Mouse (Mus musculus): ENCODE data around the gene Gm20388. TPM values are rescaled to one million over a fixed set of nuclear protein-coding genes. Genes with fewer than 3 reads are reported as not detected.

Gm20388 gene
- polyA plus RNA-seq, 1 experiment: 45.1 TPM

DNA sequence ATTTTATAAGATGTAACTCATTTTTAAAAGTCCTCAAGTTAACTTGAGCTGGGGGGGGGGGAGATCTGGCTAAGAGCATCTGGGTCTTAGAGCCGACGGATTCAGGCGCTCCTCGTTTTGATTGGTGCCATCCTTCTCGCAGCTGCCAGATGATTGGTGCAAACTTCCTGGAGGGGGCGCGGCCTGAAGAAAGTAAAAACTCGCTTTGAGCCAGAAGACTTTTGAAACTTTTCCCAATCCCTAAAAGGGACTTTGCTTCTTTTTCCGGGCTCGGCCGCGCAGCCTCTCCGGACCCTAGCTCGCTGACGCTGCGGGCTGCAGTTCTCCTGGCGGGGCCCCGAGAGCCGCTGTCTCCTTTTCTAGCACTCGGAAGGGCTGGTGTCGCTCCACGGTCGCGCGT, 1205.3 kb downstream of the Gm20388 start, which contains the start of gene Foxc2:
Gene Foxc2 (plus strand): TSS at position 224 of the 400 bp plus-strand sequence.

GRCm38 (mm10) chr8:121127756-121128375, 1217.2 kb downstream of the Gm20388 start, which contains the start of gene Foxl1:
TSS of gene Foxl1 (plus strand) at chr8:121127940.

GRCm38 (mm10) chr8:121544276-121544785, 1633.7 kb downstream of the Gm20388 start, which contains the start of gene 1700018B08Rik:
TSS of gene 1700018B08Rik (minus strand) at chr8:121544320.

DNA sequence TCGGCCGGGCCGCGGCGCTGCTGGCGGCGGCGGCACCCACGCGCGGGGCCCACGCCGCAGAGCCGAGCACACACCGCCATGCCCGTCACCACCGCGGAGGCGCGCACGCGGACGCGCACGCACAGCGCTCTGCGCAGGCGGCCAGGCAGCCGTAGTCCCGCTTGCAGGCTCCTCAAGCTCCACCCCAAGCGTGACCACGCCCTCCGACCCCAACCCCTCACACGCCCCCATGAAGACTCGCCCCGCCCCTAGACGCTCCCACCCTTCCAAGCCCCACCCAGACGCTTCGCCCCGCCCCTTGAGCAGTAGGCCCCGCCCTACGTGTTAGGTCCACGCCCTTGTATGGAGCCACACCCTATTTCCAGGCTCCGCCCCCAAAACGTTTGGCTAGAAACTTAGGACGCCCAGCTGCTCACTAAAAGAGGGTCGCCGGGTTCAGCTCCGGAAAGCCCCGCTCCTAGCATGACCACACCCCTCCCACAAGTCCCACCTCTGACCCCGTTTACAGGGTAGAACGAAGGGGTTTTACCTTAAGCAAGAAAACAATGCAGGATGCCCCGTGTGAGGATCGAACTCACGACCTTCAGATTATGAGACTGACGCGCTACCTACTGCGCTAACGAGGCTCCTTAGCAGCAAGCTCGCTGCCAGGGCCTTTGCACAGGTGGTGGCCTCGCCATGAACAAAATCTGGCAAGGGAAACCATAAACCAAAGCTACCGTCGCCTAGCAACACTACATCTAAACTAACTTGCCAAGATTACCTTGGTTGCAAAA, 1668.2 kb downstream of the Gm20388 start, which contains the start of gene Fbxo31:
Gene Fbxo31 (minus strand): TSS at position 131 of the 776 bp plus-strand sequence.

GRCm38 (mm10) chr8:121590203-121591177, 1679.8 kb downstream of the Gm20388 start, which contains the start of gene Map1lc3b:
TSS of gene Map1lc3b (plus strand) at chr8:121590361.

DNA sequence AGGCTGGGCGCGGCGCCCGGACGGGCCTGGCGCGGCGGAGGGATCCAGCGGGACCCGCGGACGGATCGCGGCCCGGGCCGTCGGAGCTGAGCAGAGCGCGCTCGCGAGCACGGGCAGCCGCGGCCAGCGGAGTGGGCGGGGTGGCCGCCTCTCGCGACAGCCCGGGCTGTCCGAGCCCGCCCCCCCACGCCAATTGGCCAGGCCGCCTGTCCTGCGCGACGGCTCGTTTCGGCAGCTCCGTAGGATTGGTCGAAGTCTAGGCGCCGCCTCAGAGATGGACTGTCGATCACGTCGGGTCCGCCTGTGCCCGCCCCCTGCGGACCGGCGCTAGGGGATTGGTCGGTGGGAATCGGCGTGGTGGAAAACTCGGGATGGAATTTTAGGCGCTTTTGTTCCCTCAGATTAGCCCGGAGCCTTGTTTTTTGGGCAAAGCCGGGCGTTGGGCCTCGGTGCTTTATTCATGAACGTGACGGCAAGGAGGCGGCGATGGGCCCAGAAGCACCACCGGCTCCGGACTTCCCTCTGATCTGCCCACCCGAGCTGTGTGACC, 1742.2 kb downstream of the Gm20388 start, which contains the start of gene Zcchc14:
Gene Zcchc14 (minus strand): TSS at position 128 of the 550 bp plus-strand sequence.

DNA sequence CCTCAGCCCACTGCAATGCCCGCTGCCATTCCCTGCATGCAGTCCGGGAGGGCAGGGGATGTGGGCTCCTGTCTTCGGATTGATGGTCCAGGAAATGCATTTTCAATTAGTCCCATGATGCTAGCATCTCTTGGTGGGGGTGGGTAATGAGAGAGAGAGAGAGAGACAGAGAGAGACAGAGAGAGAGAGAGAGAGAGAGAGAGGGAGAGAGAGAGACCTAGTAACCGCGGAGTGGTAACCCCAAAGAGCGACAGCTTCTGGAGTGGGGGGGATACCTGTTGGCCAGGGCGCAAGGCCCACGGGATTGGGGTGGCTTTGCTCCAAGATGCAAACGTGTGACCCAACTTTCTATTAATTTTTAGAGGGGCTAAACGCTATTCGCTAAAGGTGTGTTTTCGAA, 1818.7 kb downstream of the Gm20388 start, which contains the start of gene Jph3:
Gene Jph3 (plus strand): TSS at position 301 of the 400 bp plus-strand sequence.

GRCm38 (mm10) chr8:121829048-121829776, 1918.6 kb downstream of the Gm20388 start, which contains the start of gene Klhdc4:
TSS of gene Klhdc4 (minus strand) at chr8:121829569.

GRCm38 (mm10) chr8:121907587-121908248, 1997.1 kb downstream of the Gm20388 start, which contains the start of gene Slc7a5:
TSS of gene Slc7a5 (minus strand) at chr8:121907694.

GRCm38 (mm10) chr8:121944831-121945230, 2034.2 kb downstream of the Gm20388 start, which contains the start of gene Car5a:
TSS of gene Car5a (minus strand) at chr8:121944904.

DNA sequence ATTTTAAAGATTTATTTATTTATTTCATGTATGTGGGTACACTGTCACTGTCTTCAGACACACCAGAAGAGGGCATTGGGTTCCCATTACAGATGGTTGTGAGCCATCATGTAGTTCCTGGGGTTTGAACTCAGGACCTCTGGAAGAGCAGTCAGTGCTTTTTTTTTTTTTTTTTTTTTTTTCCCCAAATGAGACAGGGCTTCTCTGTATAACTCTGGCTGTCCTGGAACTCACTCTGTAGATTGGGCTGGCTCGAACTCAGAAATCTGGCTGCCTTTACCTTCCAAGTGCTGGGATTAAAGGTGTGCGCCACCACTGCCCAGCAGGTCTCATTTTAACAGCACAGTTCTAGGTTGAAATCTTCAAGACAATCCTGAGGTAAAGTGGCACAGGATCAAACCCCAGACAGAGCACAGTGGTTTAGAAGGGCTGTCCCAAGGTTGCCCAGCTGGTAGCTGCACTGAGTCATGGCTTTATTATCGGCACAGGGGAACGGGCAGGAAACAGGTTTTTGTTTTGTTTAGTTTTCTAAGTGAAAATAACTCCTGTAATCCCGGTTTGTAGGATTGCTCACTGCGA, 2038.7 kb downstream of the Gm20388 start, which contains the start of gene Banp:
Gene Banp (plus strand): TSS at position 529 of the 579 bp plus-strand sequence.

GRCm38 (mm10) chr8:122282035-122282358, 2371.4 kb downstream of the Gm20388 start, which contains the start of gene Zfpm1:
TSS of gene Zfpm1 (plus strand) at chr8:122282141.

GRCm38 (mm10) chr8:122360696-122361416, 2450.2 kb downstream of the Gm20388 start, which contains the start of gene Trhr2:
TSS of gene Trhr2 (minus strand) at chr8:122360746.

GRCm38 (mm10) chr8:122376365-122377231, 2466.0 kb downstream of the Gm20388 start, which contains the start of gene Zc3h18:
TSS of gene Zc3h18 (plus strand) at chr8:122376609.

DNA sequence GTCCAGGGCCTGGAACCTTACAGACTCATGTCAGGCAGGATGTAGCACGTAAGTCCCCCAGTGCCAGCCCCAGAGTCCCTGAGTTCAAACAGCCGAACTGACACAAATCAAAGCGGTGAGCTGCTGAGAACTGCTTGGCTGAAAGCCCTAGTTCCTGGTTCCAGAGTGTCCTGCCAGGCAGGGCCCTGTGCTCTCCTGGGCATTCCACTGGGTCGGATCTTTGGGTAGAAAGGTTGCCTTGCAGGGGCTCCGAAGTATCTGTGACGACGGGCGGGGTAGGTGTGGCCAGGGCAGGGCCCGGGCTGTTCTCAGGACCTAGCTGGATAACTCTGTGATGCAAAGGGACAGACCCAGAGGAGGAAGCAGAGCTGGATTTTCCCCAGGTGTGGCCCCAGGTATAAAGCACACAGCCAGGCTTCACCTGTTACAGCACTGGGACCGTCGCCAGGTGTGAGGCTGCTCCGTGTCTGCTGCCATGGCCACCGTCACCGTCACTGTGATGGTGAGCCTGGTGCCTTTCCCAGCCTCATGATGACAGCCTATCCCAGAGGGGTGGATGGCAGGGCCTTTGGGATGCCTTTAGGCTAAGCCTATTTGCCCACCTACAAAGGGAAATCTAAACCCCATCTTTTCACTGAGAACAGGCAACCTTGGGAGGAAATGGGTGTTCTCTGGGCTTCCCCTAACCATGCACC, 2510.9 kb downstream of the Gm20388 start, which contains the start of gene Il17c:
Gene Il17c (plus strand): TSS at position 645 of the 695 bp plus-strand sequence.

DNA sequence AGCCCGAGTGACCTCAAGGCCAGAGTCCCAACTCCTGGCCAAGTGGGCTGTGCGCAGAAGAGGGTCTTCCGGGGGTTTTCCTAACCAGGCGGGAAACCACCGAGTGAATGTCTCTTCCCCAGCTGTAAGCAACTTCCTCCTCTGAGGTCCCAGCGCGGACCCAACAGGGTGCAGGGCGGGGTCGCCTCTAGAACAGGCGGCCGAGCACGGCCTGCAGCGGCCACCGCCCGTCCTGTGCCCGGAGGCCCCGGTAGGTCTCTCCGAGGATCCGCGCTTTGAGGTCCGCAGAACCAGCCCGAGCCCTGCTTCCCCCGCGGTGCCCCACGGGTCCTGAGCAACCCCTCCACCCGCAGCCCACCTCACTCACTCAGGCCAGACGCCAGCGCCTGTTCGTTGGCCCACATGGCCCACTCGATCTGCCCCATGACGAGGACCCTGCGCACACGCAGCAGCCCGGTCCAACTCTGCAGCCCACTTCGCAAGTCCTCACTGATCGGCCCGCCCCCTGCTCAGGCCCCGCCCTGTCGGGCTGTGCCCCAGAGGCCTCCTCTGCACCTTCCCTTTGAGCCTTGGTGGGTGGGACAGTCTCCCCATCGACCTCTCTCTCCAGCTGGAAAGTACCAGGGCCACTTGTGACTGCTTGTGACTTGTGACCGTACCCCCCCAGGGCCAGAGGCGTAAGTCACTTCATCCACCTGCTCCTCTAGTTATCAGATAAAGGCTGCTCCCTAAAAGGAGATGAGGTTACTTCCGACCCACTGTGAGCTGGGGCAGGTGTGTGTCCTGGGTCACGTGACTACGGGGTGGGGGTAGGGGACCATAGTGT, 2522.0 kb downstream of the Gm20388 start, which contains the start of gene Cyba:
Gene Cyba (minus strand): TSS at position 488 of the 826 bp plus-strand sequence.

